Mouse (Mus musculus): ENCODE measurements at regions not wholly inside any gene's neighbourhood (a gene's known extent, or its start where the extent isn't known, plus 50 kb on each side); places are given as distances from the start of the nearest gene placed in this dataset.
A peak's percentile ranks its signal among the peaks of the same experiment; 100 is the strongest.

- Histone ChIP-seq H3K9ac (no peak overlapping the region), H3K4me3 (no peak overlapping the region), H3K4me2 (replicated peaks) (no peak overlapping the region), H3K27me3 (replicated peaks) (no peaks in the 10 kb centered on the region), H3K9me3 (no peaks in the 10 kb centered on the region), H3K27ac (no peak overlapping the region), H3K4me1 (no peaks in the 10 kb centered on the region), H3K36me3 (no peaks in the 10 kb centered on the region)
- ATAC-seq (ENCODE audit: low FRiP score, low read depth) = 0 out of 2 replicates have a peak, but pooled peaks have one; percentile 25
- 52% methylated on average over 2 of the region's 2 CpGs for whole genome bisulfite sequencing
These were observed 253.8 kb upstream of the Tfap2d start for GRCm38 (mm10) chr1:18849038-18849437.

GRCm38 (mm10) chr1:18857457-18857856 lies 245.4 kb upstream of the Tfap2d start:
- no peak overlapping the region for H3K4me3 ChIP-seq
- H3K27me3 ChIP-seq (replicated peaks) = no peaks in the 10 kb centered on the region
- H3K9me3 ChIP-seq = no peaks in the 10 kb centered on the region
- 85% methylated on average over 3 of the region's 3 CpGs for WGBS
- no peaks in the 10 kb centered on the region for H3K4me1 ChIP-seq
- H3K36me3 ChIP-seq = no peaks in the 10 kb centered on the region
- H3K9ac ChIP-seq = no peak overlapping the region
- no peak overlapping the region for H3K4me2 ChIP-seq (replicated peaks)
- no peak overlapping the region for H3K27ac ChIP-seq
- ATAC-seq (ENCODE audit: low FRiP score, low read depth) = no peak

GRCm38 (mm10) chr1:18903266-18903665 lies 199.6 kb upstream of the Tfap2d start:
- Histone ChIP-seq H3K36me3 (no peaks in the 10 kb centered on the region), H3K4me1 (no peaks in the 10 kb centered on the region), H3K9me3 (no peaks in the 10 kb centered on the region), H3K9ac (no peak overlapping the region), H3K4me2 (replicated peaks) (no peak overlapping the region), H3K27me3 (replicated peaks) (no peaks in the 10 kb centered on the region), H3K27ac (no peak overlapping the region), H3K4me3 (no peak overlapping the region)
- 89% methylated on average over 1 of the region's 1 CpGs for WGBS
- no peak for ATAC-seq (ENCODE audit: low FRiP score, low read depth)

GRCm38 (mm10) chr1:18903696-18904095 lies 199.1 kb upstream of the Tfap2d start:
- no peak overlapping the region for H3K4me2 ChIP-seq (replicated peaks)
- no peak for ATAC-seq (ENCODE audit: low FRiP score, low read depth)
- no peaks in the 10 kb centered on the region for H3K27me3 ChIP-seq (replicated peaks)
- no peak overlapping the region for H3K27ac ChIP-seq
- H3K9me3 ChIP-seq = no peaks in the 10 kb centered on the region
- no peak overlapping the region for H3K4me3 ChIP-seq
- no peak overlapping the region for H3K9ac ChIP-seq
- H3K4me1 ChIP-seq = no peaks in the 10 kb centered on the region
- WGBS = 85% methylated on average over 4 of the region's 4 CpGs
- H3K36me3 ChIP-seq = no peaks in the 10 kb centered on the region

GRCm38 (mm10) chr1:18911578-18911977 lies 191.2 kb upstream of the Tfap2d start:
- ATAC-seq (ENCODE audit: low FRiP score, low read depth) = 0 out of 2 replicates have a peak, but pooled peaks have one; percentile 41
- Histone ChIP-seq H3K36me3 (no peaks in the 10 kb centered on the region), H3K4me1 (no peaks in the 10 kb centered on the region), H3K9ac (no peak overlapping the region), H3K9me3 (no peaks in the 10 kb centered on the region), H3K4me3 (no peak overlapping the region), H3K27ac (no peak overlapping the region), H3K4me2 (replicated peaks) (no peak overlapping the region), H3K27me3 (replicated peaks) (no peaks in the 10 kb centered on the region)
- WGBS = 57% methylated on average over 4 of the region's 4 CpGs

GRCm38 (mm10) chr1:18956276-18956675 lies 146.5 kb upstream of the Tfap2d start:
- no peaks in the 10 kb centered on the region for H3K9me3 ChIP-seq
- H3K27me3 ChIP-seq (replicated peaks) = no peaks in the 10 kb centered on the region
- no peak overlapping the region for H3K4me2 ChIP-seq (replicated peaks)
- WGBS = 82% methylated on average over 1 of the region's 1 CpGs
- peak; percentile 66; the same call in 1 of the 2 replicates for ATAC-seq (ENCODE audit: low FRiP score, low read depth)
- H3K9ac ChIP-seq = no peak overlapping the region
- no peak overlapping the region for H3K4me3 ChIP-seq
- H3K27ac ChIP-seq = no peak overlapping the region
- H3K4me1 ChIP-seq = no peaks in the 10 kb centered on the region
- H3K36me3 ChIP-seq = no peaks in the 10 kb centered on the region

- ATAC-seq (ENCODE audit: low FRiP score, low read depth) = no peak
- WGBS = 71% methylated on average over 6 of the region's 6 CpGs
- Histone ChIP-seq H3K4me1 (no peaks in the 10 kb centered on the region), H3K27ac (no peak overlapping the region), H3K4me3 (no peak overlapping the region), H3K4me2 (replicated peaks) (no peak overlapping the region), H3K9ac (no peak overlapping the region), H3K9me3 (no peaks in the 10 kb centered on the region), H3K27me3 (replicated peaks) (no peaks in the 10 kb centered on the region), H3K36me3 (no peaks in the 10 kb centered on the region)
These were observed 145.8 kb upstream of the Tfap2d start for GRCm38 (mm10) chr1:18956975-18957374.

GRCm38 (mm10) chr1:18961464-18961863 lies 141.4 kb upstream of the Tfap2d start:
- WGBS = 71% methylated on average over 9 of the region's 9 CpGs

GRCm38 (mm10) chr1:18961889-18962288 lies 140.9 kb upstream of the Tfap2d start:
- Histone ChIP-seq H3K4me3 (no peak overlapping the region), H3K9ac (no peak overlapping the region), H3K4me2 (replicated peaks) (no peak overlapping the region), H3K4me1 (no peaks in the 10 kb centered on the region), H3K27me3 (replicated peaks) (no peaks in the 10 kb centered on the region), H3K36me3 (no peaks in the 10 kb centered on the region), H3K27ac (no peak overlapping the region), H3K9me3 (no peaks in the 10 kb centered on the region)
- no peak for ATAC-seq (ENCODE audit: low FRiP score, low read depth)
- WGBS = 81% methylated on average over 3 of the region's 3 CpGs

More at GRCm38 (mm10) chr1:18961464-18961863, 141.4 kb upstream of the Tfap2d start:
- no peaks in the 10 kb centered on the region for H3K27me3 ChIP-seq (replicated peaks)
- H3K27ac ChIP-seq = no peak overlapping the region
- H3K4me2 ChIP-seq (replicated peaks) = no peak overlapping the region
- no peaks in the 10 kb centered on the region for H3K36me3 ChIP-seq
- no peak overlapping the region for H3K9ac ChIP-seq
- ATAC-seq (ENCODE audit: low FRiP score, low read depth) = no peak
- no peaks in the 10 kb centered on the region for H3K9me3 ChIP-seq
- no peaks in the 10 kb centered on the region for H3K4me1 ChIP-seq
- no peak overlapping the region for H3K4me3 ChIP-seq

- Histone ChIP-seq H3K4me2 (replicated peaks) (no peak overlapping the region), H3K4me1 (no peaks in the 10 kb centered on the region), H3K36me3 (no peaks in the 10 kb centered on the region), H3K4me3 (no peak overlapping the region), H3K9me3 (no peaks in the 10 kb centered on the region), H3K9ac (no peak overlapping the region), H3K27ac (no peak overlapping the region), H3K27me3 (replicated peaks) (no peaks in the 10 kb centered on the region)
- 0 out of 2 replicates have a peak, but pooled peaks have one; percentile 13 for ATAC-seq (ENCODE audit: low FRiP score, low read depth)
- 72% methylated on average over 2 of the region's 2 CpGs for WGBS
These were observed 133.9 kb upstream of the Tfap2d start for GRCm38 (mm10) chr1:18968935-18969334.

- H3K36me3 ChIP-seq = no peaks in the 10 kb centered on the region
- no peaks in the 10 kb centered on the region for H3K4me1 ChIP-seq
- no peak for ATAC-seq (ENCODE audit: low FRiP score, low read depth)
- H3K9me3 ChIP-seq = no peaks in the 10 kb centered on the region
- H3K9ac ChIP-seq = no peak overlapping the region
- H3K4me3 ChIP-seq = no peak overlapping the region
- H3K27me3 ChIP-seq (replicated peaks) = no peaks in the 10 kb centered on the region
- H3K27ac ChIP-seq = no peak overlapping the region
- H3K4me2 ChIP-seq (replicated peaks) = no peak overlapping the region
These were observed 132.6 kb upstream of the Tfap2d start for GRCm38 (mm10) chr1:18970173-18970572.

GRCm38 (mm10) chr1:18973826-18974620 lies 128.8 kb upstream of the Tfap2d start:
- no peak for ATAC-seq (ENCODE audit: low FRiP score, low read depth)
- WGBS = 76% methylated on average over 6 of the region's 6 CpGs
- no peaks in the 10 kb centered on the region for H3K9me3 ChIP-seq
- no peak overlapping the region for H3K27ac ChIP-seq
- H3K4me3 ChIP-seq = no peak overlapping the region
- H3K4me2 ChIP-seq (replicated peaks) = no peak overlapping the region
- no peaks in the 10 kb centered on the region for H3K36me3 ChIP-seq
- no peaks in the 10 kb centered on the region for H3K27me3 ChIP-seq (replicated peaks)
- H3K4me1 ChIP-seq = no peaks in the 10 kb centered on the region
- no peak overlapping the region for H3K9ac ChIP-seq

- Histone ChIP-seq H3K27me3 (replicated peaks) (no peaks in the 10 kb centered on the region), H3K4me3 (no peak overlapping the region), H3K27ac (no peak overlapping the region), H3K9me3 (no peaks in the 10 kb centered on the region), H3K36me3 (no peaks in the 10 kb centered on the region), H3K4me1 (no peaks in the 10 kb centered on the region), H3K9ac (no peak overlapping the region), H3K4me2 (replicated peaks) (no peak overlapping the region)
- WGBS = 83% methylated on average over 2 of the region's 2 CpGs
- ATAC-seq (ENCODE audit: low FRiP score, low read depth) = no peak
These were observed 127.9 kb upstream of the Tfap2d start for GRCm38 (mm10) chr1:18974860-18975439.

Data from neural tube, embryonic 12.5 days (tissue).